Mouse (Mus musculus): ENCODE measurements around the gene Calcoco1.

DNA sequence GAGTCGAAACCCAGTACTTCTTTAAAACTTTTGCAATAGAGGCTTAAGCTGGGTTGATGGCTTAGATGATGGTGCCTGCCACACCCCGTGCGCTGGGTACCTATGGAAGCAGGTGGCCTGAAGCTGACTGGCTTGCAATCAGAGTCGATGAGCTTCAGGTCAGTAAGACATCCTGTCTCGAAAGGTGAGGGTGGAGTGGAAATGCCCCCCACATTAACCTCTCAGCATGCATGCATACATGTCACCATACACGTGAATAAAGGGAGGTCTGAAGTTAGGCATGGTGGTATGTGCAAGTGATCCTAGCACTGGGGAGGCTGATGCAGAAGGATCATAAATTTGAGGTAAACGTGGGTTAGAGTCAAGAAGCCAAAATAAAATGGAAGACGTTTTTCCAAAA is 52.4 kb downstream of the Calcoco1 start:
- TF ChIP-seq CTCF (conservative IDR thresholded peaks at IDR 0.05; ENCODE audit: insufficient read depth, insufficient read length, low read depth, low read length) (no peak), POLR2A (IDR thresholded peaks at IDR 0.05; ENCODE audit: low read depth, low read length) (no peak)

Data from kidney, adult 2 months (tissue).